Mouse (Mus musculus) liver, embryonic 16.5 days (tissue): ENCODE results near the gene Cntnap5b. TPM values are rescaled to one million over a fixed set of nuclear protein-coding genes. Genes with fewer than 3 reads are reported as not detected.

Source experiments
- ATAC-seq: fragments of 200-750 bp; cut with Nextera tagmentation; 2 replicates; pipeline ENCODE4 v1.8.0; 2017; ENCODE audit warnings: low read depth, mild to moderate bottlenecking, moderate number of reproducible peaks, moderate library complexity
- H3K27ac ChIP-seq: fragments of 300-500 bp; sonication (generic); 2 replicates; pipeline ENCODE4 v1.5.1; 2014; ENCODE audit warnings: mild to moderate bottlenecking, low read length
- H3K27me3 ChIP-seq: fragments of 300-500 bp; sonication (generic); 2 replicates; pipeline ENCODE4 v1.6.1; 2014; ENCODE audit warnings: low read depth, low read length, mixed read lengths; ENCODE audit not compliant: control insufficient read depth, insufficient read depth
- H3K36me3 ChIP-seq: fragments of 300-500 bp; sonication (generic); 2 replicates; pipeline ENCODE4 v1.6.1; 2014; ENCODE audit warnings: mild to moderate bottlenecking; ENCODE audit not compliant: control insufficient read depth, insufficient read depth
- H3K4me1 ChIP-seq: fragments of 300-500 bp; sonication (generic); 2 replicates; pipeline ENCODE4 v1.6.1; 2014; ENCODE audit warnings: low read depth, low read length, mixed read lengths; ENCODE audit not compliant: control insufficient read depth
- H3K4me2 ChIP-seq: fragments of 300-500 bp; sonication (generic); 2 replicates; pipeline ENCODE4 v1.6.1; 2014; ENCODE audit warnings: low read depth, low read length, mixed read lengths
- H3K4me3 ChIP-seq: fragments of 300-500 bp; sonication (generic); 2 replicates; pipeline ENCODE4 v1.5.1; 2014; ENCODE audit warnings: low read depth, mild to moderate bottlenecking, low read length
- H3K9ac ChIP-seq: fragments of 300-500 bp; sonication (generic); 2 replicates; pipeline ENCODE4 v1.6.1; 2014; ENCODE audit warnings: low read depth, low read length
- H3K9me3 ChIP-seq: fragments of 300-500 bp; sonication (generic); replicated peaks from 2 replicates; pipeline ENCODE4 v1.6.1; 2016; ENCODE audit warnings: low read length; ENCODE audit not compliant: control insufficient read depth
- WGBS: fragments of 180-500 bp; shearing (Covaris S2); extraction: QIAGEN DNeasy Blood & Tissue Kit; methylation state at CpG from one replicate; pipeline ENCODE4 v1.1.7; 2014; ENCODE audit not compliant: insufficient replicate concordance; 5-methylcytosine and 5-hydroxymethylcytosine counted together
- polyA plus RNA-seq: library from polyadenylated mRNA; unstranded; fragments of >200 nt; fragmentation: Nextera tagmentation; extraction: Ambion mirVana; gene quantifications from 2 replicates; pipeline ENCODE4 v1.2.1, GENCODE M21; 2015

Gene Cntnap5b
- polyA plus RNA-seq, 1 experiment from 2014 or later = not detected

DNA sequence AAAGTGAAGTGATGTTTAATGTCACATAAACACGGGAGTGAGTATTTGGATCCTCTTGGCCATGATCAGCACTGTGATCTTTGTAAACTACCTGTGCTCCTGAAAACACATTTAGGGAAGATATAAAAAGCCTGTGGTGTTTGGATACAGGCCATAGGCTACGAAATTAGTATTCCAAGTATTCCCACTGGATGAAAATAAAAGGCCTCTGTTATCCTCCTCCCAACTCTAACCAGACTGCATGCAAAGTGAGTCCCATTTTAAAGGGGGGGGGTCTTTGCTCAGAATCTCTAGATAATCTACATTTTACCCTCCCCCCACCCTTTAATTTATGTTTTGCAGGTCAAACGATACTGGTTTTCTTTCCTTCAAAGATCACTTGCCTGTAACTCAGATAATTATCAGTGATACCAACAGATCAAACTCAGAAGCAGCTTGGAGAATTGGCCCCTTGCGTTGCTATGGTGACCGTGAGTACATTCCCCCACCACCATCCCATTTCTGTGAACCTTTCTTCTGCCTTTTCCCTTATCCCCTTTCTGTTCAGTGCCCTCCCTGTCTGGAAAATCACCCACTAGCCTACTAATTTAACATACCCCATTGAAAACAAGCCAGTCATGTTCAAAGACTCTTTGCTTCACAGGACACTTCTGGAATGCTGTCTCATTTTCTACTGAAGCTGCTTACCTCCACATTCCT lies 597.0 kb downstream of the Cntnap5b start:
- 60% methylated on average over 5 of the region's 5 CpGs for WGBS
- H3K4me3 ChIP-seq = no peak overlapping the region

DNA sequence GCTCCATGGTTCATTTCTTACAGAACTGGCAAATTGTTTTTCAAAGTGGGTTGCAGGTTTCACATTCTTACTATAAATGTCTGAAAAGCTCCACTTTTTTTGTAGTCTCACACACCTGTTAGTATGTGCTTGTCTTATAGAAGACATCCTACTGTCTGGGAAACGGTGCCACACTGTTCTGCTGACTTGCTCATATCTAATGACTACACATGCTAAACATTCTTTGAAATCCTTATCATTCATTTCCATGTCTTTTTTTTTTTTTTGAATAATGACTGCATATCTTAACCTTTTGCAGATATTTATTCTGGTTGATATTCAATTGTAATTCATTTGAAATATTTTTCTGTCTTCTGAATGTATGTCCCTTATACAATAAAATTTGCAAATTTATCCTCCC lies 613.7 kb downstream of the Cntnap5b start:
- no peak overlapping the region for H3K9ac ChIP-seq
- no peaks in the 10 kb centered on the region for H3K36me3 ChIP-seq
- no peaks in the 10 kb centered on the region for H3K4me1 ChIP-seq
- no peaks in the 10 kb centered on the region for H3K27me3 ChIP-seq
- no peak overlapping the region for H3K27ac ChIP-seq
- H3K4me2 ChIP-seq = no peak overlapping the region
- H3K4me3 ChIP-seq = no peak overlapping the region
- WGBS = 36% methylated on average over 1 of the region's 1 CpGs
- H3K9me3 ChIP-seq = no peaks in the 10 kb centered on the region
- no peak for ATAC-seq

More for the DNA sequence above, 597.0 kb downstream of the Cntnap5b start:
- H3K9ac ChIP-seq = no peak overlapping the region
- H3K4me2 ChIP-seq = no peak overlapping the region
- no peaks in the 10 kb centered on the region for H3K9me3 ChIP-seq
- H3K4me1 ChIP-seq = no peaks in the 10 kb centered on the region
- no peak for ATAC-seq
- H3K36me3 ChIP-seq = no peaks in the 10 kb centered on the region
- H3K27ac ChIP-seq = no peak overlapping the region
- no peaks in the 10 kb centered on the region for H3K27me3 ChIP-seq

DNA sequence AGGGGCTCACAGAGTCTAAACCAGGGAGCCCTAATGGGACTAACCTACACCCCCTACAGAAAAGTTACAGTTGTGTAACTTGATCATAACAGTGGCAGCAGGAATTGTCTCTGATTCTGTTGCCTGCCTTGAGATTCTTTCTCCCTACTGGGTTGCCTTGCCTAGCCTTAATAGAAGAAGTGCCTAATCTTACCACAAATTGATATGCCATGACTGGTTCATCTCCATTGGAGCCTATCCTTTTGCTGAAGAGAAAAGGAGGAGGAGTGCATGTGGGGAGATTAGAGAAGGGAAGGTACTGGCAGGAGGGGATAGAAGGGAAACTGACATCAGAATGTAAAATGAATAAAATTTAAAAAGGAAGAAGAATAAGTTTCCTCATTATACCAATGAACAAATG lies 621.5 kb downstream of the Cntnap5b start:
- H3K4me2 ChIP-seq = no peak overlapping the region
- no peak overlapping the region for H3K27ac ChIP-seq
- no peaks in the 10 kb centered on the region for H3K4me1 ChIP-seq
- no peak for ATAC-seq
- H3K27me3 ChIP-seq = no peaks in the 10 kb centered on the region
- H3K4me3 ChIP-seq = no peak overlapping the region
- H3K9me3 ChIP-seq = no peaks in the 10 kb centered on the region
- H3K9ac ChIP-seq = no peak overlapping the region
- no peaks in the 10 kb centered on the region for H3K36me3 ChIP-seq

DNA sequence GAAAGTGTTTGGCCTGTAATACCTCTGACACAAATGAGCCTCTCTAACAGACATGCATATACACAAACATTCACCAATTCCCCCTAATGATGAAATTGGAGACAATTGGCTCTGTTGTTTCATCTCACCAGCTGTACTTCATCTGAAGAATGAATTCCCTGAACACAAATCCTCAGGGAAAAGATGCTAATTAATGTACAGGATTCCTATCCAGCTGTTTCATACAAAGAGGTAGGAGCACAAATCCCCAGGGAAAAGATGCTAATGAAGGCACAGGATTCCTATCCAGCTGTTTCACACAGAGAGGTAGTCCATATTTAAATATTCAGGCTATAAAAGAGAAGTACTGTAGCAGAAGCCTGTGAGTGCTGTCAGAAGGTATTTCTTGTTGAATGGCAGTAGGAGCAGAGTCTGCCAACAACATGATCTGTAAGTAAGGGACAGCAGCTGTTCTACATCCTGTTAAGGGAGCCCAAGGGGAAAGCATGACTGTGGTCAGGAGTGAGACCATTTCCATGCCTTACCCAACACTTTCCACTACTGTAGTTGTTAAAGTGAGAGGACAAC lies 644.2 kb downstream of the Cntnap5b start:
- Histone ChIP-seq H3K4me1 (no peaks in the 10 kb centered on the region), H3K9ac (no peak overlapping the region), H3K4me2 (no peak overlapping the region), H3K4me3 (no peak overlapping the region), H3K9me3 (no peaks in the 10 kb centered on the region), H3K36me3 (no peaks in the 10 kb centered on the region), H3K27ac (no peak overlapping the region), H3K27me3 (no peaks in the 10 kb centered on the region)
- no peak for ATAC-seq

DNA sequence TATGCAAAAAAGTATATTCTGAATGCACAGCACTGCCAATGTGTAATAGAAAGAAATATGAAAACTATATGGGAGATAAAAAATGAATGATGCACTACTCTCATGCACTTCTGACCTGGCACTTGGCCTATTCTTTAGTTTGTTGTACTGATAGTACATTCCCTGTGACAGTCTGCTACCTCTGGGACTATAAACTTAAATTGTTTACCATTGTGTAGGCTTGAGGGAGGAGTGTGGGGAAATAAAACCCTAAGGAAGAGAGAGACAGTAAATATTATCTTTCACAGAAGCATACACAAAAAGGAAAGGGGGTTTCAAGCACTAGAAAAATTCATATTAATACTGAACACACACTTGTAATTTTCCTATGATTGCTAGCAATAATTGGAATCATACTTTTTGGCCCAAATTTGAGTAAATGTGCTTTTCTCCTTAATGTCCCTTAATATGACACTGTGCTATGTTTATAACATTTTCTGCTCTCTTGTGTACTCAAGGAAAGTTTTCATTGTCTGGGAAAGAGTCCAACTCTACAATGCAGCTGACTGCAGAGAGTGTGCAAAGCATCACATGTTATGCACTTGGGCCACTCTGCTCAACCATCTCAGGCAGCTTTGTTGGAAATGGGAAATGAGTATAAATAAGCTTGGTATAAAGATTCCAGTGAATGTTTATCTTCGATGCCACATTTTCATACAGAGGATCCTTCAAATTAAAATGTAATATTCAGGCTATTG lies 657.6 kb downstream of the Cntnap5b start:
- Histone ChIP-seq H3K36me3 (no peaks in the 10 kb centered on the region), H3K27ac (no peak overlapping the region), H3K9ac (no peak overlapping the region), H3K9me3 (no peaks in the 10 kb centered on the region), H3K4me1 (no peaks in the 10 kb centered on the region), H3K4me3 (no peak overlapping the region), H3K4me2 (no peak overlapping the region), H3K27me3 (no peaks in the 10 kb centered on the region)
- 68% methylated on average over 1 of the region's 1 CpGs for WGBS
- ATAC-seq = no peak

DNA sequence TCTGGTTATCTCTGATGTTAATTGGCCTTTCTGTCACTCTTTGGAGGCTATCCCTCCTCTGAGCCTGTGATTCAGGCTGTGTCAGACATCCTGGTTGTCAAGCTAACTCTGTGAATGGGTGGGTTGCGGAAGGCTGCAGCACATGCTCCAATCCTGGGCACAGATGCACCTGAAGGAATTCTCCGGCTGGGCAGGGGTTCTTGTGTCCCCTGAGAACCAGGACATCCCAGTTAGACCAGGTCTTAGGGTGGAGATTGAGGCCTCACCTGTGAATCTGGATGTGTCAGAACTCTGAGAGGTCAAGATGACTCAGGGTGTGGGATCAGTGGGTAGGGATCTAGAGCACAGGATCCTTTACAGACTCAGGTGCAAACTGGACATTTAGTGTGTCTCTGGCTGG lies 691.3 kb downstream of the Cntnap5b start:
- no peak for ATAC-seq
- Histone ChIP-seq H3K9ac (no peak overlapping the region), H3K4me3 (no peak overlapping the region), H3K4me2 (no peak overlapping the region), H3K9me3 (no peaks in the 10 kb centered on the region; the same call in 1 of the 2 replicates), H3K4me1 (no peaks in the 10 kb centered on the region), H3K36me3 (no peaks in the 10 kb centered on the region), H3K27me3 (no peaks in the 10 kb centered on the region), H3K27ac (no peak overlapping the region)
- WGBS = 57% methylated on average over 2 of the region's 2 CpGs

DNA sequence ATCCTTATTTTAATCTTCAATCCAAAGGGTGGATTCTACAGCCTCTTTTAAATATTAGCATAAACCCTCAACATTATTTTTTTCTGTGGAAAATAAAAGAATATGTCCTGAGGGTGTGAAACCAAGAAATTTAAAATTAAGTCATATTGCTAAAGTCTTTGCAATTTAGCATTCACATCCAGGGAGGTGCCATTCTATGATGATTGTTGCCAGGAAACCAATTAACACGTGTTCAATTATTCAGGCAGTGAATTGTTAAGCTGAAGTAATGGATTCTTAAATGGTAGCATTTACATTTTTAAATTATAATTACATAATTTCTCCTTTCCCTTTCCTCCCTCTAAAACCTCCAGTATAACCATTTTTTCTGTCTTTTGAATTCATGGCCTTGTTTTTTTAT lies 692.7 kb downstream of the Cntnap5b start:
- Histone ChIP-seq H3K27ac (no peak overlapping the region), H3K36me3 (no peaks in the 10 kb centered on the region), H3K4me3 (no peak overlapping the region), H3K27me3 (no peaks in the 10 kb centered on the region), H3K9ac (no peak overlapping the region), H3K4me2 (no peak overlapping the region), H3K4me1 (no peaks in the 10 kb centered on the region), H3K9me3 (no peaks in the 10 kb centered on the region; the same call in 1 of the 2 replicates)
- ATAC-seq = no peak
- 41% methylated on average over 1 of the region's 1 CpGs for WGBS

DNA sequence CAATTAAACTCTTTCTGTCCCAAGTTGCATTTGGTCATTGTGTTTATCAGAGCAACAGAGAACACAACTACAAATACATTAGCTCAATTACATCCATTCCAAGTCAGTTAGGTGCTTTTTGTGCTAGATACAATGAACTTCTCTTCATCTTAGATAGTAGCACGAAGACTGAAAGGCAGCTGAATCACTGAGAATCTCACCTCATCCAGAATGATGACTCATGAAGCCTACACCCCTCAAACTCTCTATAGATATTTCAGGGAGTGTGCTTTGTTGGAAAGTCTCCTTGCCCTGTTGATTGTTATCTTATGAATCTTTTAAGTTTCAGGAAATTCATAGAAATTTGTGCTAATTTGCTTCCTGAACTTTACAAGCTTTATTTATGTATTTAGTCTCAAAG lies 695.0 kb downstream of the Cntnap5b start:
- no peak overlapping the region for H3K9ac ChIP-seq
- ATAC-seq = no peak
- H3K27ac ChIP-seq = no peak overlapping the region
- no peaks in the 10 kb centered on the region for H3K27me3 ChIP-seq
- 47% methylated on average over 1 of the region's 1 CpGs for WGBS
- H3K4me2 ChIP-seq = no peak overlapping the region
- no peaks in the 10 kb centered on the region for H3K36me3 ChIP-seq
- no peaks in the 10 kb centered on the region for H3K4me1 ChIP-seq
- no peak overlapping the region for H3K4me3 ChIP-seq
- H3K9me3 ChIP-seq = no peaks in the 10 kb centered on the region; the same call in 1 of the 2 replicates

DNA sequence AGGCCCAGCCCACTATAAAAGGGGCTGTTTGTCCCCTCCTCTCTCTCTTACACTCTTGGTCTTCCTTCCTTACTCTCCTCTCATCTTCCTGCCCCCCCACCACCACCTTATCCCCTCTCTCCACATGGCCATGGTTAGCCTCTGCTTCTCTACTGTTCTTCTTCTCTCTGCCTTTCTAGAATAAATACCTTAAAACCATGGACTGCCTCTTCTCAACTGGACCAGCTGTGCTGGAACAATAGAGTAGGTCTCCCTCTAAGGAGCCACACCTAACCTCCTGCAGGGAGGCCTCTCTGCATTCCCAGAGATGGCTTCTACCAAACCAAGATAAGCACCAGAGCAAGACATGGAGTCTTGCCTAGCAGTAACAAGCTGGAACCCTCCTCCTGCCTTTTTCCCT lies 737.3 kb downstream of the Cntnap5b start:
- no peak overlapping the region for H3K27ac ChIP-seq
- H3K9me3 ChIP-seq = no peaks in the 10 kb centered on the region
- H3K4me2 ChIP-seq = no peak overlapping the region
- no peaks in the 10 kb centered on the region for H3K27me3 ChIP-seq
- H3K36me3 ChIP-seq = no peaks in the 10 kb centered on the region
- H3K9ac ChIP-seq = no peak overlapping the region
- H3K4me3 ChIP-seq = no peak overlapping the region
- no peaks in the 10 kb centered on the region for H3K4me1 ChIP-seq
- ATAC-seq = no peak
